Mouse (Mus musculus) lung, postnatal 0 days (tissue): ENCODE results near the gene Cdk13.

Source experiments
- CTCF ChIP-seq: IDR thresholded peaks from 2 replicates; pipeline ENCODE4 v1.5.1; 2016; ENCODE audit warnings: antibody characterized with exemption, mild to moderate bottlenecking
- EP300 ChIP-seq: IDR thresholded peaks from 2 replicates; pipeline ENCODE4 v1.6.1; 2016; ENCODE audit warnings: antibody characterized with exemption, mild to moderate bottlenecking, control low read depth

DNA sequence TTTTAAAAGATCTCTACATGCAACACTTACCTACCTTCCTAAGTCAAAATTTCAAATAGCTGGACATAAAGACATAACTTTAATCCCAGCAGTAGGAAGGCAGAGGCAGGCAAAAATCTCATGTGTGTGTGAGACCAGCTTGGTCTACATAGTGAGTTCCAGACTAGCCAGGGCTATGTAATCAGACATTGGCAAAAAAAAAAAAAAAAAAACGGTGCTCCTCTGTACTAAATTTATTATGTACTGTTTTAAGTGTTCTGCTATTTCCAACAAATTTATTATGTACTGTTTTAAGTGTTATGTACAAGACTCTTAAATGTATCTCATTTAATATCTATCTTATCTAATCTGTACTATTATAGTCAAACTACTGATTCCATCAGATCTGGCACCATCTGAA is 28.6 kb downstream of the Cdk13 start:
- TF ChIP-seq EP300: no peak
- no peak for TF ChIP-seq CTCF
